Mouse (Mus musculus) retina, postnatal 7 days (tissue): ENCODE results near the gene Nup188.

Source experiments
- DNase-seq: peaks from one replicate; pipeline ENCODE4 v3.0.0-alpha.2; 2012; ENCODE audit warnings: low read depth, low spot score

The Nup188 gene

DNA sequence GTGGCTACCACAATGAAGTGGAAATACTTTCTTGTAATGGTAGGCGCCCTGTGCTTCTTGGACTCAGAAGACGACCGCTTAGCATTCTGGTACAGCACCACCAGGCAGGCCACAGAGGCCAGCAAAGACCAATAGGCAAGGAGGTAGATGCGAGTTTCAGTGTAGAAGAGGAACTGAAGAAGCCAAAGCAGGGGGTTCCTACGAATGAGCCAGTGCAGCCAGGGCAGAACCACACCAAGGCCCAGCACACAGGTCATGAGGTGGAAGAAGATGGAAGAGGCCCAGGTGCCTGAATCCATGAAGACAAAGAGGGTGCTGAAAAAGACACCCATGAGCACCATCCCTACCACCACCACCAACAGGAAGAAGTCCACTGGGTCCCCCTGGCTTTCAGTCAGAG, 1.2 kb upstream of the Nup188 start:
- no peak for DNase-seq

DNA sequence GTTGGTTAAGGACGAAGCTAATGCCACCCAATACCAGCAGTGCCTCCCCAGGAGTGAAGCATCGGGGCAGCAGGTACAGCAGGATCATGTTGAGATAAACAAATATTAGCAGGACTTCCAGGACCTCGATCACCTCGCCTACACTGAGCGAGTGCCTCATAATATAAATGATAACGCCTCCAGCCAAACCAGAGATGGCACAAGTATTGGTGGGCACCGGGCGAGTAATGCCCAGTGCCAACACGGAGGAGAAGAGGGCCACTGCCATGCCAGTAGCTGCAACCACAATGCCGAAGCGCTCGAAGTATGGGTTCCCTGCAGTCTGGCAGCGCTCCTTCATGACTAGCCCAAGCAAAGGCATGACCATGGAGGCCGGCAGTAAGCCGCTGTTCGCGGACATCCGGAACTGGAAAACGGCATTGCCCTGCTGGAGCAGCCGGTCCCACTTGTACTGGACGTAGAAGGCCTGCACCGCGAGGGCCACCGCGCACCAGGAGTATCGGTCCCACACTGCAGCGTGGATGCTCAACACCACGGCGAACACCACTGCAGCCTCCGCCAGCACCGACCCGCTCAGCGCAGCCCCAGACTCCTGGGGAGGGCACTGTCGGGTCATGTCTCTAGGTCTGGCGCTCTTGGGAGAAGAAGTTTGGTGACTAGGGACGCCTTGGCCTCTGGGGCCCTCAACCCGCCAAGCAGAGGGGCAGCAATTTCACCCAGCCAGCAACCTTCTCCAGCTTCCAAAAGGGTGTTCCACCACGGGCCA, 598 bp upstream of the Nup188 start:
- no peak for DNase-seq

GRCm38 (mm10) chr2:30287027-30287373, 803 bp downstream of the Nup188 start:
- DNase-seq, result no peak

GRCm38 (mm10) chr2:30299525-30299924, 13.3 kb downstream of the Nup188 start:
- no peak for DNase-seq

- no peak for DNase-seq
These were observed 13.8 kb downstream of the Nup188 start for GRCm38 (mm10) chr2:30299966-30300365.

- no peak for DNase-seq
These were observed 19.9 kb downstream of the Nup188 start for GRCm38 (mm10) chr2:30306087-30306486.

- no peak for DNase-seq
These were observed 23.2 kb downstream of the Nup188 start for GRCm38 (mm10) chr2:30309351-30309750.

DNA sequence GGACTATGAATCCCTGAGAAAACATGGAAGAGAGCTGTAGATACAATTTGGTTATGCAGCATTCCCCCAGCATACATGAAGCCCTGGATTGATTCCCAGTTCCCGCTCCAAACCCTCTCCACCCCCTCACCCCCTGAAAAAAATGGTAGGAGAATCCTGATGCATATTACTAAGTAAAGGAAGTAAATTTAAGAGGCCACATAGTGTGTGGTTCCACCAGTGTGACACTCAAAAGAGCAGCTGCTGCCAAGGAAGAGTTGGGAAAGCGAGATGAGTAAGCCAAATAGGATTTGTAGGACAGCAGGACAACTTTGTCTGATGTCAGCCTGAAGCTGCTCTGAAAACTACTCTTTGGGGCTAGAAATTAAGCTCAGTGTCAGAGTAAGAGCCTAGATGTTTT, 25.3 kb downstream of the Nup188 start:
- no peak for DNase-seq

- DNase-seq, result no peak
These were observed 29.9 kb downstream of the Nup188 start for GRCm38 (mm10) chr2:30316136-30316535.

GRCm38 (mm10) chr2:30316955-30317354, 30.8 kb downstream of the Nup188 start:
- no peak for DNase-seq

- DNase-seq, result no peak
These were observed 33.1 kb downstream of the Nup188 start for GRCm38 (mm10) chr2:30319260-30319659.

GRCm38 (mm10) chr2:30323111-30323510, 36.9 kb downstream of the Nup188 start:
- DNase-seq, result no peak

GRCm38 (mm10) chr2:30325296-30325695, 39.1 kb downstream of the Nup188 start:
- DNase-seq, result no peak

DNA sequence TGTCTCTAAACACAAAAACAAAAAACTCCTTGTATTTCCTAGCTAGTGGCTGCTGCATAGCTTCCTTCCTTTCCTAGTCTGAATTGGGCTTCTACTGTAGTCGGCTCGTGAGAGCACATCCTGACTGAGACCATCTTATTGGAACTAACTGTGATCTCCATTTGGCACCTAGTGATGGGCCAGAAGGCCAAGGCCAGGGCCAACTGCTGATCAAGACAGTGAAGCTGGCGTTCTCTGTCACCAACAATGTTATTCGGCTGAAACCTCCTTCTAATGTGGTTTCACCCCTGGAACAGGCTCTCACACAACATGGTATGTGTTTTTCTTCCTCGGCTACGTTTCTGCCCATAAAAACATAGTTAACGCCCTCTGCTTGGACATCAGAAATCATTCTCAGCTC, 41.1 kb downstream of the Nup188 start:
- no peak for DNase-seq

DNA sequence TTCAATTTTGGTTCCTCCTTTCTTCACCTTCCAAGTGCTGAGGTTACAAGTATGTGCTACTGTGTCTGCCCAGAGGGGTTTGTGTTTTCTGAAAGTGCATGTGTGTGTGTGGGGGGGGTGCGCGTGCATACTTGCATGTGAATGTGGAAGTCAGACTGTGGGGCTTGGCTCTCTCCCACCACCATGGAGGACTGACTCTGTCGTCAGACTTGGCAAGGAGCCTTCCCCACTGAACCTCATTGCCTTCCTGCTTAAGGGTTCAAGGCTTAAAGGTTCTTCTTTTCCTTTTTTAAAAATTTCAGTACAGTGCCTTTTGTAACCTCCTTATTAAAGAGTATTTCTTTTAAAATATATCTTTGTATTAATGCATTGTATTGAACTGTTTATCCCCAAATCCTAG, 42.6 kb downstream of the Nup188 start:
- no peak for DNase-seq

DNA sequence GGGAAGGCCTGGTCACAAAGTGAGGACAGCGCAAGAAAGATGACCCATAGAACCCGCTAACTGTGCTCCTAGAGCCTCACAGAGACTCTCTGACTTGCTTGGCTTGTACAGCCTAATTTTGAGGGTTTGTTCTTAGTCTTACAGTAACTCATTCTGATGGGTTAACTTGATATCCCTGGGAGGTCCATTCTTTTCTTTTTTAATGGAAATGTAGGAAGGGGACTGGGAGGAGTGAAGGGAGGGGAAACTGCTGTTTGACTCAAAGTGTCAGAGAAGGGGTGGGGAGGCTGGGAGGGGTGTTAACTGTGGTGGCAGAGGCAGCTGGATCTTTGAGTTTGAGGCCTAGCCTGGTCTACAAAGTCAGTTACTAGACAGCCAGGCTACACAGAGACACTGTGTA, 49.1 kb downstream of the Nup188 start:
- DNase-seq, result no peak

DNA sequence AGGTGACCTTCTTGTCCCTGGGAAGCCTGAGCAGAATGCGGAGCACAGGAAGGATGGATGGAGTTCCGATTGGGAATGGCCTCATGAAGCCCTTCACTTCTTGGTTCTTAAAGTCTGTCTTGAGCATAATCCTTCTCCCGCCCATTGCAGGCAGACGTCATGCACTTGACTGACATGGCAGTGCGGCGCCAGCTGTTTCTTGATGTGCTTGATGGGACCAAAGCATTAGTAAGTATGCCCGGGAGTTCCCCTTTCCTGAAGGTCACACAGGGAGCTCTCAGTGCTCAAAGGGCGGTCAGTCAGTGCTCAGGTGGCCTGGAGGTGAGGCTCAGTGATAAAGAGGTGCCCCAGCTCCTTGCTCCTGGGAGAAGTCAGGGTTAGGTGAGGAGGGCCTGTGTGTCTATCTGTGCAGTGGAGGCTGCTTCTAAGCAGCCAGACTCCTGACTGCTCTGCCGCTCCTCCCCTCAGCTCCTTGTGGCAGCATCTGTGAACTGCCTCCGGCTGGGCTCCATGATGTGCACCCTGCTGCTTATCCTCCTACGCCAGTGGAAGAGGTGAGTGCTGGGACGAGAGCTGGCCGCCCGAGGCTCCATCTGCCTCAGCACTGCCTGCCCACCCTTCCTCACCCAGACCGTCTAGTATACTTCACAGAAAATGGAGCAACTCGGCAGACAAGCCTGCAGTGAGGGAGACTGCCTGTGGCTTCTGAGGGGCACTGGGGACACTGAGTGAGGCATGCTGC, 50.1 kb downstream of the Nup188 start:
- DNase-seq, result no peak

DNA sequence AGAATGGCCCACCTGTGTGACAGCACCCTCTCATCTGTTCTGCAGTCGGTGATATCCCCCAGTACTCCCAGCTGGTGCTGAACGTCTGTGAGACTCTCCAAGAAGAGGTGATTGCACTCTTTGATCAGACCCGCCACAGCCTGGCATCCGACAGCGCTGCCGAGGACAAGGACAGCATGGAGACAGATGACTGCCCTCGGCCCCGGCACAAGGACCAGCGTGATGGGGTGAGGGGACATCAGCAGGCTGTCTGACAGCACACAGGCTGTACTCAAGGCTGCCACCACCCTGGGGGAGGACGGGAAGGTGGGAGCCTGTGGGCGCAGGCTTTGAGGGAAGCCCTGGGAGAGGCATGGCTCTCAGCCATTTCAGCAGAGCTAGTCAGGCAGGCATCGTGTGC, 51.0 kb downstream of the Nup188 start:
- DNase-seq, result no peak

DNA sequence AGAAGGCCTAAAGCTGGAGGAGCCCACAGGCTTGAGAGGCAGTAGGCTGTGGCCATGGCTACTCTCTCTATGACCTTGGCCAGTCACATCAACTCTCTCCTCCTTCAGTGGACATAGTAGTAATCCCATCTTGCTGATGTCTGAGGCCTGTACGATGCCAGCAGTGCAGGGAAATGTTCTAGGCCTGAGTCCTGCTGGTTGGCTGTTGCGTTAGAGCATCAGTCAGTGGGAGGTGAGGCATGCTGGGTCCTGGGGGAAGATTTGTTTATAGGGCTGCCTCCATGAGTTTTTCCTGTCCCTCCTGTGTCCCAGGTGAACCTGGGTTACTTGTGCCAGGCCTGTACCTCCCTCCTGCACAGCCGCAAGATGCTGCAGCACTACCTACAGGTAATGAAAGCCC, 55.9 kb downstream of the Nup188 start:
- DNase-seq, result no peak

DNA sequence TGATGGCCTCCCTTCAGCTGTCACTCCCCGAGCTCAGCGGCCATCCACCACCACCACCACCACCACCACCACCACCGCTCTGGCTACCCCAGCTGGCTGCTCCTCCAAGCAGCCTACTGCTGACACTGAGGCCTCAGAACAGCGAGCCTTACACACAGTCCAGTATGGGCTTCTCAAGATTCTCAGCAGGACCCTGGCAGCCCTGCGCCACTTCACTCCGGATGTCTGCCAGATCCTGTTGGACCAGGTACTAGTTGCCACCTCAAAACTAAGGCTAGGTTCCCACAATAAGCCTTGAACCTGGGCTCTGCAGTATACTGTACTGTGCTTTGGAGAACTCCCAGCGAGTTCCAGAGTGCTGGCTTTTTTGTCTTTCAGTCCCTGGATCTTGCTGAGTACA, 56.3 kb downstream of the Nup188 start:
- no peak for DNase-seq

- DNase-seq, result no peak
These were observed 57.5 kb downstream of the Nup188 start for GRCm38 (mm10) chr2:30343601-30344137.

- no peak for DNase-seq
These were observed 59.9 kb downstream of the Nup188 start for GRCm38 (mm10) chr2:30345971-30346676.
